ENCODE assay signal across 27 mouse cellular contexts in genomic region chr3:153886296-153886695, GRCm38 (mm10). TPM values are rescaled to one million over a fixed set of nuclear protein-coding genes. Genes with fewer than 3 reads are reported as not detected.
DNase-seq lines count a peak whose midpoint lies in the region; ATAC-seq and TF ChIP-seq lines count a peak whose summit lies in the region.
"Had no signal": no experiment of that assay in that cellular context is flagged by ENCODE, and none has a peak within 500 bp of the region (broad histone marks: within the 10 kb centered on the region; RNA-seq: fewer than 3 reads in every experiment).

No protein-coding gene starts in this region.

- TF ChIP-seq POLR2A in MEL (IDR thresholded peaks at IDR 0.05; ENCODE audit: control insufficient read depth in 1 of 2, insufficient read depth in 1 of 2, low read depth in 1 of 2, low read length in 2 of 2, poor library complexity in 1 of 2): no peak

- H3K9ac ChIP-seq in heart, postnatal 0 days (replicated peaks; ENCODE audit: low read depth, low read length): no peak overlapping the region
- H3K9ac ChIP-seq in liver, embryonic 12.5 days: no peak overlapping the region
- H3K9ac ChIP-seq in MEL (ENCODE audit: control insufficient read depth, low read depth, low read length, poor library complexity, severe bottlenecking): no peak overlapping the region
- H3K9ac ChIP-seq in liver, postnatal 0 days (replicated peaks): no peak overlapping the region
- H3K9ac ChIP-seq: forebrain, embryonic 13.5 days; heart, embryonic 13.5 days; hindbrain, embryonic 14.5 days; limb, embryonic 12.5 days; stomach, embryonic 15.5 days had no signal

- H3K4me2 ChIP-seq in heart, postnatal 0 days (ENCODE audit: low read depth, low read length): no peak overlapping the region
- no peak overlapping the region for H3K4me2 ChIP-seq in liver, embryonic 12.5 days
- H3K4me2 ChIP-seq in liver, postnatal 0 days (ENCODE audit: low read depth, low read length): no peak overlapping the region
- H3K4me2 ChIP-seq: forebrain, embryonic 13.5 days; heart, embryonic 13.5 days; hindbrain, embryonic 14.5 days; limb, embryonic 12.5 days; stomach, embryonic 15.5 days had no signal

- no peaks in the 10 kb centered on the region for H3K79me2 ChIP-seq in MEL (ENCODE audit: control insufficient read depth, insufficient read depth, low read length, poor library complexity)

- no peak for DNase-seq in heart, postnatal 0 days (ENCODE audit: low spot score)
- no peak for DNase-seq in heart, adult 9 months (ENCODE audit: low spot score in 2 of 2)
- DNase-seq in liver (peak; percentile 32), MEL (ENCODE audit: low read depth, low spot score) (peak; percentile 59)
- no peak for DNase-seq in liver, postnatal 0 days
- DNase-seq: adrenal gland, postnatal 10 days; B cell, adult 2 months; cerebellum, adult 11 months; heart, postnatal 36 days; kidney, adult 9 months; lung, postnatal 10 days had no signal

- TF ChIP-seq RAD21 in MEL (IDR thresholded peaks at IDR 0.05; ENCODE audit: low read depth, low read length): peak; percentile 85

- no peak for ATAC-seq in heart, postnatal 0 days (ENCODE audit: insufficient read depth, low read depth)
- no peak for ATAC-seq in liver, embryonic 12.5 days
- no peak for ATAC-seq in liver, postnatal 0 days
- no peak for ATAC-seq in inflammation-experienced regulatory T-cells, adult 6 months
- ATAC-seq in granulocyte monocyte progenitor cell, adult 5-6 weeks (replicated peaks; ENCODE audit: poor library complexity, severe bottlenecking): no peak
- ATAC-seq: activated CD4-positive, CD25-positive, alpha-beta regulatory T cell, adult 4 months; forebrain, embryonic 13.5 days; midbrain, embryonic 16.5 days had no signal

- no peak overlapping the region for H3K4me3 ChIP-seq in heart, postnatal 0 days (ENCODE audit: low read depth, low read length)
- no peak overlapping the region for H3K4me3 ChIP-seq in liver, embryonic 12.5 days
- no peak overlapping the region for H3K4me3 ChIP-seq in MEL (ENCODE audit: control insufficient read depth in 1 of 2, insufficient read depth in 1 of 2, low read depth in 2 of 2, low read length in 2 of 2)
- no peak overlapping the region for H3K4me3 ChIP-seq in liver, postnatal 0 days (ENCODE audit: low read depth, low read length)
- H3K4me3 ChIP-seq: embryonic facial prominence, embryonic 10.5 days; forebrain, embryonic 13.5 days; heart, embryonic 13.5 days; limb, embryonic 12.5 days; megakaryocyte, embryonic 14.5 days; stomach, embryonic 15.5 days had no signal

- TF ChIP-seq CTCF in heart, postnatal 0 days (IDR thresholded peaks at IDR 0.05; ENCODE audit: low read depth): peak; percentile 10; the same call in 1 of the 2 replicates
- peak; percentile 20 to 82 (median 75) for TF ChIP-seq CTCF in MEL (IDR thresholded peaks at IDR 0.05 in 2 of 3, conservative IDR thresholded peaks at IDR 0.05 in 1 of 3; ENCODE audit: control insufficient read depth in 1 of 3, insufficient read depth in 1 of 3, low read depth in 2 of 3, low read length in 3 of 3, poor library complexity in 1 of 3, severe bottlenecking in 1 of 3)
- TF ChIP-seq CTCF in liver, postnatal 0 days (IDR thresholded peaks at IDR 0.05; ENCODE audit: low read depth): peak; percentile 38

- no peaks in the 10 kb centered on the region for H3K36me3 ChIP-seq in heart, postnatal 0 days (replicated peaks; ENCODE audit: control insufficient read depth, insufficient read depth, low read length)
- no peaks in the 10 kb centered on the region for H3K36me3 ChIP-seq in liver, embryonic 12.5 days
- H3K36me3 ChIP-seq in MEL (ENCODE audit: control insufficient read depth in 1 of 2, insufficient read depth in 2 of 2, low read length in 2 of 2): peaks cover 0 to 18% of the 10 kb centered on the region in 2 experiments; a peak in 2 of 4 replicates
- H3K36me3 ChIP-seq in liver, postnatal 0 days (replicated peaks; ENCODE audit: insufficient read depth, low read length): no peaks in the 10 kb centered on the region
- H3K36me3 ChIP-seq: embryonic facial prominence, embryonic 10.5 days; heart, embryonic 13.5 days; limb, embryonic 12.5 days; stomach, embryonic 15.5 days had no signal

- no peaks in the 10 kb centered on the region for H3K27me3 ChIP-seq in heart, postnatal 0 days (ENCODE audit: control insufficient read depth, insufficient read depth, low read length)
- H3K27me3 ChIP-seq in liver, embryonic 12.5 days (replicated peaks): peaks cover 5% of the 10 kb centered on the region; the same call in 1 of the 2 replicates
- no peaks in the 10 kb centered on the region for H3K27me3 ChIP-seq in MEL (ENCODE audit: control insufficient read depth in 1 of 2, insufficient read depth in 2 of 2, low read length in 2 of 2)
- H3K27me3 ChIP-seq in liver, postnatal 0 days (ENCODE audit: insufficient read depth, low read length): no peaks in the 10 kb centered on the region
- H3K27me3 ChIP-seq: forebrain, embryonic 13.5 days; heart, embryonic 13.5 days; limb, embryonic 12.5 days; stomach, embryonic 15.5 days had no signal

- H3K4me1 ChIP-seq in heart, postnatal 0 days (ENCODE audit: control insufficient read depth, insufficient read depth): no peaks in the 10 kb centered on the region
- H3K4me1 ChIP-seq in liver, embryonic 12.5 days: peaks cover 25% of the 10 kb centered on the region
- peaks cover 3 to 18% of the 10 kb centered on the region in 2 experiments for H3K4me1 ChIP-seq in MEL (ENCODE audit: control insufficient read depth in 1 of 2, insufficient read depth in 2 of 2, low read length in 2 of 2)
- H3K4me1 ChIP-seq in liver, postnatal 0 days (ENCODE audit: insufficient read depth): 0 out of 2 replicates have a peak, but pooled peaks cover 3% of the 10 kb centered on the region
- H3K4me1 ChIP-seq: embryonic facial prominence, embryonic 10.5 days; forebrain, embryonic 13.5 days; heart, embryonic 13.5 days; limb, embryonic 12.5 days; megakaryocyte, embryonic 14.5 days; stomach, embryonic 15.5 days had no signal

- no peaks in the 10 kb centered on the region for H3K9me3 ChIP-seq in heart, postnatal 0 days (replicated peaks; ENCODE audit: control insufficient read depth, low read length)
- no peaks in the 10 kb centered on the region for H3K9me3 ChIP-seq in liver, embryonic 12.5 days (replicated peaks)
- H3K9me3 ChIP-seq in MEL (replicated peaks; ENCODE audit: insufficient read depth, low read length): no peaks in the 10 kb centered on the region
- no peaks in the 10 kb centered on the region for H3K9me3 ChIP-seq in liver, postnatal 0 days (ENCODE audit: low read length)
- H3K9me3 ChIP-seq: embryonic facial prominence, embryonic 10.5 days; forebrain, embryonic 13.5 days; heart, embryonic 13.5 days; limb, embryonic 12.5 days; megakaryocyte, embryonic 14.5 days; stomach, embryonic 15.5 days had no signal

- H3K27ac ChIP-seq in heart, postnatal 0 days (ENCODE audit: low read depth): no peak overlapping the region
- H3K27ac ChIP-seq in liver, embryonic 12.5 days: no peak overlapping the region
- no peak overlapping the region for H3K27ac ChIP-seq in MEL (ENCODE audit: control insufficient read depth, low read depth, low read length)
- H3K27ac ChIP-seq in liver, postnatal 0 days (ENCODE audit: low read depth): no peak overlapping the region
- H3K27ac ChIP-seq: embryonic facial prominence, embryonic 10.5 days; forebrain, embryonic 13.5 days; heart, embryonic 13.5 days; hindbrain, embryonic 14.5 days; limb, embryonic 12.5 days; stomach, embryonic 15.5 days had no signal

- TF ChIP-seq EP300 in heart, postnatal 0 days (IDR thresholded peaks at IDR 0.05; ENCODE audit: low read depth): no peak
- TF ChIP-seq EP300 in MEL (IDR thresholded peaks at IDR 0.05; ENCODE audit: low read depth in 1 of 2, low read length in 2 of 2): no peak
- no peak for TF ChIP-seq EP300 in liver, postnatal 0 days (IDR thresholded peaks at IDR 0.05; ENCODE audit: low read depth)

RNA-seq across cellular contexts. Expression of gene Msh4, which starts 19.6 kb away (rescaled TPM):
- total RNA-seq in heart, postnatal 0 days (2014; rRNA removed; ENCODE audit: low replicate concordance): not detected in 2 replicates
- polyA plus RNA-seq in heart, postnatal 0 days (2015; fragmentation: Nextera tagmentation; extraction: Ambion mirVana): 0.07 TPM in 2 replicates
- polyA plus RNA-seq in liver, embryonic 12.5 days (2016; fragmentation: Nextera tagmentation; extraction: Ambion mirVana): 0.10 and 0.11 TPM in 2 replicates
- 0.42 and 0.50 TPM in 2 replicates for total RNA-seq in MEL (2012; rRNA removed)
- under 1 TPM in 1 of 2 experiments, not detected in 1; 0.15 TPM for polyA plus RNA-seq in MEL (2012; ENCODE audit: insufficient read depth in 1 of 2, insufficient read length in 2 of 2, low read depth in 1 of 2, low replicate concordance in 2 of 2, missing spikeins in 1 of 2)
- not detected in 2 replicates for polyA plus RNA-seq in liver, postnatal 0 days (2015; fragmentation: Nextera tagmentation; extraction: Ambion mirVana)
- under 1 TPM in 1 of 3 experiments, not detected in 2; 0.19 TPM for polyA plus RNA-seq in inflammation-experienced regulatory T-cells, adult 6 months (2017; shearing (Covaris generic))
- total RNA-seq in granulocyte monocyte progenitor cell, adult 5-6 weeks (2014; fragmentation: Nextera tagmentation): not detected in 2 replicates
- not detected in 2 replicates for total RNA-seq in granulocyte monocyte progenitor cell, adult 5-6 weeks (2017)

RNA-seq across cellular contexts. Expression of gene Rabggtb, which starts 26.5 kb away (rescaled TPM):
- total RNA-seq in heart, postnatal 0 days (2014; rRNA removed; ENCODE audit: low replicate concordance): 119 and 159 TPM in 2 replicates
- 56.4 and 58.2 TPM in 2 replicates for polyA plus RNA-seq in heart, postnatal 0 days (2015; fragmentation: Nextera tagmentation; extraction: Ambion mirVana)
- 60.8 and 62.2 TPM in 2 replicates for polyA plus RNA-seq in liver, embryonic 12.5 days (2016; fragmentation: Nextera tagmentation; extraction: Ambion mirVana)
- 164 and 175 TPM in 2 replicates for total RNA-seq in MEL (2012; rRNA removed)
- 100 to 1,000 TPM in 1 of 2 experiments, not detected in 1; 146 TPM for polyA plus RNA-seq in MEL (2012; ENCODE audit: insufficient read depth in 1 of 2, insufficient read length in 2 of 2, low read depth in 1 of 2, low replicate concordance in 2 of 2, missing spikeins in 1 of 2)
- 28.7 and 31.8 TPM in 2 replicates for polyA plus RNA-seq in liver, postnatal 0 days (2015; fragmentation: Nextera tagmentation; extraction: Ambion mirVana)
- 10 to 100 TPM; 39.3 to 47.9 (median 45.2) TPM for polyA plus RNA-seq in inflammation-experienced regulatory T-cells, adult 6 months (2017; shearing (Covaris generic))
- total RNA-seq in granulocyte monocyte progenitor cell, adult 5-6 weeks (2014; fragmentation: Nextera tagmentation): 97.2 and 123 TPM in 2 replicates
- total RNA-seq in granulocyte monocyte progenitor cell, adult 5-6 weeks (2017): 118 and 137 TPM in 2 replicates

RNA-seq across cellular contexts. Expression of gene Asb17, which starts 42.3 kb away (rescaled TPM):
- total RNA-seq in heart, postnatal 0 days (2014; rRNA removed; ENCODE audit: low replicate concordance): not detected in 2 replicates
- polyA plus RNA-seq in heart, postnatal 0 days (2015; fragmentation: Nextera tagmentation; extraction: Ambion mirVana): 0.18 TPM in 2 replicates
- 5.3 and 6.4 TPM in 2 replicates for polyA plus RNA-seq in liver, embryonic 12.5 days (2016; fragmentation: Nextera tagmentation; extraction: Ambion mirVana)
- total RNA-seq in MEL (2012; rRNA removed): 9.0 and 9.7 TPM in 2 replicates
- polyA plus RNA-seq in MEL (2012; ENCODE audit: insufficient read depth in 1 of 2, insufficient read length in 2 of 2, low read depth in 1 of 2, low replicate concordance in 2 of 2, missing spikeins in 1 of 2): 1 to 10 TPM in 1 of 2 experiments, not detected in 1; 5.7 TPM
- 0.40 and 0.66 TPM in 2 replicates for polyA plus RNA-seq in liver, postnatal 0 days (2015; fragmentation: Nextera tagmentation; extraction: Ambion mirVana)
- not detected for polyA plus RNA-seq in inflammation-experienced regulatory T-cells, adult 6 months (2017; shearing (Covaris generic))
- not detected in 2 replicates for total RNA-seq in granulocyte monocyte progenitor cell, adult 5-6 weeks (2014; fragmentation: Nextera tagmentation)
- total RNA-seq in granulocyte monocyte progenitor cell, adult 5-6 weeks (2017): not detected in 2 replicates
- total RNA-seq: adrenal gland, postnatal 10 days; gastrocnemius, adult 18-20 months; heart, postnatal 36 days; left cerebral cortex, postnatal 10 days; neutrophil, adult 5-6 weeks had no signal
- polyA plus RNA-seq: forebrain, embryonic 13.5 days; hindbrain, embryonic 14.5 days; large intestine, adult 2 months had no signal

RNA-seq across cellular contexts. Expression of gene Acadm, which starts 58.1 kb away (rescaled TPM):
- 331 and 333 TPM in 2 replicates for total RNA-seq in heart, postnatal 0 days (2014; rRNA removed; ENCODE audit: low replicate concordance)
- polyA plus RNA-seq in heart, postnatal 0 days (2015; fragmentation: Nextera tagmentation; extraction: Ambion mirVana): 642 and 671 TPM in 2 replicates
- polyA plus RNA-seq in liver, embryonic 12.5 days (2016; fragmentation: Nextera tagmentation; extraction: Ambion mirVana): 51.7 and 53.4 TPM in 2 replicates
- total RNA-seq in MEL (2012; rRNA removed): 33.0 and 36.7 TPM in 2 replicates
- 10 to 100 TPM in 1 of 2 experiments, not detected in 1; 44.3 TPM for polyA plus RNA-seq in MEL (2012; ENCODE audit: insufficient read depth in 1 of 2, insufficient read length in 2 of 2, low read depth in 1 of 2, low replicate concordance in 2 of 2, missing spikeins in 1 of 2)
- polyA plus RNA-seq in liver, postnatal 0 days (2015; fragmentation: Nextera tagmentation; extraction: Ambion mirVana): 271 and 289 TPM in 2 replicates
- polyA plus RNA-seq in inflammation-experienced regulatory T-cells, adult 6 months (2017; shearing (Covaris generic)): 10 to 100 TPM; 23.7 to 43.7 (median 40.4) TPM
- total RNA-seq in granulocyte monocyte progenitor cell, adult 5-6 weeks (2014; fragmentation: Nextera tagmentation): 73.9 and 78.5 TPM in 2 replicates
- total RNA-seq in granulocyte monocyte progenitor cell, adult 5-6 weeks (2017): 185 and 291 TPM in 2 replicates

Comparison
In these comparisons a context has a peak if more than half of its experiments do, and no peak if none do; other contexts are left out.
1. DNase-seq: peak in liver (single experiment) and MEL (single experiment); none in heart, postnatal 0 days (single experiment), heart, adult 9 months (0 of 2) and liver, postnatal 0 days (single experiment).
2. CTCF ChIP-seq: peak in every context shown above with its lines; median percentile 75 in MEL; 38 in liver, postnatal 0 days; 10 in heart, postnatal 0 days.